Mouse (Mus musculus) yolk sac, embryonic 10.5 days (tissue): ENCODE results near the gene Aspg.

Experiments
- DNase-seq: peaks from one replicate; pipeline ENCODE4 v3.0.0-alpha.2; 2017; ENCODE audit warnings: low spot score

Gene Aspg

DNA sequence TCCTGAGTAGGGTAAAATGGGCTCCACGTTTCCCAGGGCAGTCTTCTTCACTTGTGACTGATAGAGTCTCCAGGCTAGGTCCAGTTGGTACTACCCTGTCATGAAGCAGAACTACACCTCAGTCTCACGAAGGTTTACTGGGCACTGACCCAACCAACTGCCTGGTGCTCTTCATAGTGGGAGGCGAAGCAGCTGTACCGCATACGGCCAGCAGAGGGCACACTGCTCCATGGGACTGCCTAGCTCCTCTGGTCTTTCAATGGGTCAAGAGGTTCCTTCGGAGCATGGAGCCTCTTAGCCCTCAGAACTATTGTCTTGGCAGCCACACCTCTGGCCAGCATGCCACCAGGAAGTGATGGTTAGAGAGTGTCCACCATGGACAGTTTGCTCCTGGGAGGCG is 7.2 kb downstream of the Aspg start:
- DNase-seq: peak; percentile 65

- DNase-seq: no peak
Observed at GRCm38 (mm10) chr12:112117006-112117405, 10.5 kb downstream of the Aspg start.

DNA sequence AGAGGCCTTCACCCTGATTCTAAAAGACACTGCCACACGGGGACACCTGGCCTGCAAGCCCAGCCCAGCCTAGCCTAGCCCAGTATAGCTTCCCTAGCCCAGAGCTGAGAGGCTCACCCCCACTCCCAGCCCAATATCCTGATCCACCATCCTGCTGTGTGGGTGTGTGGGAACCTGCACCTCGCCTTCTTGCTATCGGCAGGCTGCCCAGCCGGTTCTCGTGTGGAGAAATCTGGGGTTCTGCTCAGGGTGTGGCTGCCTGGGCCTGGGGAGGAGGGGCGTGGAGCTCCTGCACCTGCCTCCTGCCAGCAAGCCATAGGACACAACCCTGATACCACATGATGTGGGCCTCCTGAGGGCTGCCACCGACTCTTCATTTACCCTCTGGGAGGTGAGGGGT is 11.2 kb downstream of the Aspg start:
- no peak for DNase-seq

GRCm38 (mm10) chr12:112121188-112121587 is 14.7 kb downstream of the Aspg start:
- no peak for DNase-seq

DNA sequence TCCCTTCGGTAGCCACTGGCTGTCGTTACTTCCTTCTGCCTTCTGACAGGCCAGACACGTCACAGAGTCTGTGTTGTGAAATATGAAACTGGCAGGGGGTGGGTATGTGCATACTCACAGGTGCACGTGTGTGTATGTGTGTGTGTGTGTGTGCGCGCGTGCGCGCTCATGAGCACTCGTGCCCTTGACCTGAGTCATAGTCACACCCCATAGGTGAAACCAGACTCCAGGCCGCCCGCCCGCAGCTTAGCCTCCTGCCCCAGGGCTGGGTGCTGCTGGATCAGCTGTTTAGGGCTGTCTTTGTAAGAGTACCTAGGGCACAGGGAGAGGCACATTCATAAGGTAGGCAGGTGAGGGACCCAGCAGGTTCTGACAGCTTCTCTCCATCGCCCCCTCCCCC is 19.4 kb downstream of the Aspg start:
- DNase-seq: no peak

DNA sequence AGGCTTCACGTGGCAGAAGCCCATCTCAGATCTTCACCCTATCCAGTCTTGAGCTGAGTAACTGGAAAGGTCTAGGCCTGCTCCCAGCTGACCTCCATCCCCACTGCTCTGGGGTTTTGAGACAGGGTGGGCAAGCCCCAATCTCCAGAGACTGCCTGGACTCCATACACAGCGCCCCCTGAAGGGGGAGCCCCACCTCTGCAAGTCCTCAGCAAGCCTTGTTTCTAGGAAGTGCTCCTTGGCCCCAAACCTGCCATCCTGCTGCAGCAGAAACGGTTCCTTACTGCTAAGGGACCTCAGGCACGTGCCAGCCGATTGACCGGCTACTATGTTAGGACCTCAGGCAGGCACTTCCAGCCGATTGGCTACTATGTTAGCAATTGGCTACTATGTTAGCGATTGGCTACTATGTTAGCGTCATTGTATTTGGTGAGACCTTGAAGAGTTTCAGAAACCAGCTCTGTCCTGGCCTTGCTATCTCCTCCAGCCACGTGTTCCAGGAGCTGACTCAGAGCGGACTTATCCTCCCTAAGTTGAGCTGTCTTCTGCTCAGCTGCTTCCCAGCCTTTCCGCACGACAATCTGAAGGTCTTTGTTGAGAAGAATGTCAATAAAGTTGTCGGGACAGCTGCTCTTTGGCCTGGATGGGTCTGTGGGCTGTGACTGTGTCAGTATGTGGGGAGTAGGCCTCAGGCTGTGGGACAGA is 20.6 kb downstream of the Aspg start:
- DNase-seq: no peak

DNA sequence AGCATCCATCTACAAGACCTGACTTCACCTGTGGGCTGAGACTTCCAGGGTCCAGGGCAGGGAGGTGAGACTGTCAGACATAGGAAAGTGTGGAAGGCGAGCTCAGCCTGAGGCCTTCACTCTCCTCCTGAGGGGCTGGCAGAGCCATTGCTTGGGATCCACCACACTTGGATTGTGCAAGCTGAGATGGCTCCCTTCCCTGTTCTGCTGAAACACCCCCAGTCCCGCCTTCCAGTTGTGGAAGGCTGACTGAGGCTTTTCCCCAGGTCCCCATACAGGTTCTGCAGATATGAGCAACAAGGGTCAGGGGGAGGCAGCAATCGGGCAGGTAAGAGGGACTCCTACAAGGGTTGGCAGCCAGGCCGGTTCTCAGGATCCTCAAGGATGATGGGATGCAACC is 22.0 kb downstream of the Aspg start:
- no peak for DNase-seq

DNA sequence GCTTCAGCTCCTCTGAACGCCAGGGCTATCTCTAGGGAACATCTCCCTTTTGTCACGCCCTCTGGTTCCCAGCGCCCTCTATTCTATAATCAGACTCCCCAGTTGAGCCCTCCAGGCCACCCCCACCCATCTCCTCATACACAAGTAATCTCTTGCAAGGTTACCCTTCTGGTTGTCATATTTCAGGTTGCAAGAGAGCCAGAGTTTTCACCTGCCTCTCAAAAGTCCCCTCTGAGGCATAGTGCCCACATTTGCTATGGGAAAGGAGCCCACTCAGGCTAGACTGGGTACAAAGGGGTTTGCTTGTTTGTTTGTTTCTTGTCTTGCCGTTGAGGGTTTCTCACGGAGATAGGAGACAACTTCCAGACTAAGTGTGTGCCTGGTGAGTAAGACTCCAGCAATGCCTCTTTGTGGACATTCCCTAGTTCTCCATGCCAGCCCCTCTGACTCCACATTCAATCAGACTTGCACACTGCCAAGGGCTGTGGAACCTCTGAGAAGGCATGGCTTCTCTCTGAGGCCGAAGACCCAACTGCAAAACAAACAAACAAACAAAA is 22.9 kb downstream of the Aspg start:
- DNase-seq: no peak

- DNase-seq: peak; percentile 36
Observed at GRCm38 (mm10) chr12:112130161-112130860, 23.8 kb downstream of the Aspg start.

GRCm38 (mm10) chr12:112130957-112131356 is 24.5 kb downstream of the Aspg start:
- DNase-seq: no peak

DNA sequence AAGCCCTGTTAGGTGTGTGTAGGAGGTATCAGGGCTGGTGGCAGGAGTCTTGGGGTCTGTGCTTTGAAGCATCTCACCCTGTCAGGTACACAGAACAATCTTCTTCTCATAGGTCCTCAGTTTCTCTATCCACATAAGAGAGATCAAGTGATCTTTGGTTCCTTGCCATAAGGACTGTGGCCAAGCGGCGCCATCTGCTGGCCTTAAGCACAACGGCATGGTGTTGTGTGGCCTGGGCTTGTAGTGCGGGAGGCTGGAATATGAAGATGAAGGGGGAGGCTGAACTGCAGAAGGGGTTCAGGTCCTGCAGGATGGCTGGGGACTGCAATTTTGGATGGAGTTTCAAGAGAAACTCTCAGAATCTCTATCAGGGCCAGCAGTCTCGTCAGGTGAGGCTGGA is 33.8 kb downstream of the Aspg start:
- DNase-seq: no peak

- DNase-seq: no peak
Observed at GRCm38 (mm10) chr12:112140745-112141144, 34.3 kb downstream of the Aspg start.

- DNase-seq: peak; percentile 53
Observed at GRCm38 (mm10) chr12:112141300-112141699, 34.8 kb downstream of the Aspg start.

- no peak for DNase-seq
Observed at GRCm38 (mm10) chr12:112143116-112143832, 36.8 kb downstream of the Aspg start.

DNA sequence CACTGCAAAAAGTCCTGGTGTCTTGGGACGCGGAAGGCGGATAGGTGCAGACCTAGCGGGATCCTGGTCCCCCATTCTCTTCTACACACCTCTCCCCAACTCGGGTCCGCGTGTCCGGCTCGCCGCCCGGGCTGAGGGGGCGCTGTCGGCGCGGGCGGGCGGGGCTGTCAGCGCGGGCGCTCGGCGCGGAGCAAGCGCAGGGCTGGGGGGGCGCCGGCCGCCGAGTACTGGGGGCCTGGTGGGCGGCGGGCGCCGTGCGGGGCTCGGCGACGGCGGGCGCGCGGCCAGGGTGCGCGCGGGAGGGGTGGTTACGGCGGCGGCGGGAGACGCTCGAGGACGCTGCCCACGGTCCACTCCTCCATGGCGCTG is 37.3 kb downstream of the Aspg start:
- DNase-seq: no peak

- no peak for DNase-seq
Observed at GRCm38 (mm10) chr12:112144377-112145115, 38.1 kb downstream of the Aspg start.

DNA sequence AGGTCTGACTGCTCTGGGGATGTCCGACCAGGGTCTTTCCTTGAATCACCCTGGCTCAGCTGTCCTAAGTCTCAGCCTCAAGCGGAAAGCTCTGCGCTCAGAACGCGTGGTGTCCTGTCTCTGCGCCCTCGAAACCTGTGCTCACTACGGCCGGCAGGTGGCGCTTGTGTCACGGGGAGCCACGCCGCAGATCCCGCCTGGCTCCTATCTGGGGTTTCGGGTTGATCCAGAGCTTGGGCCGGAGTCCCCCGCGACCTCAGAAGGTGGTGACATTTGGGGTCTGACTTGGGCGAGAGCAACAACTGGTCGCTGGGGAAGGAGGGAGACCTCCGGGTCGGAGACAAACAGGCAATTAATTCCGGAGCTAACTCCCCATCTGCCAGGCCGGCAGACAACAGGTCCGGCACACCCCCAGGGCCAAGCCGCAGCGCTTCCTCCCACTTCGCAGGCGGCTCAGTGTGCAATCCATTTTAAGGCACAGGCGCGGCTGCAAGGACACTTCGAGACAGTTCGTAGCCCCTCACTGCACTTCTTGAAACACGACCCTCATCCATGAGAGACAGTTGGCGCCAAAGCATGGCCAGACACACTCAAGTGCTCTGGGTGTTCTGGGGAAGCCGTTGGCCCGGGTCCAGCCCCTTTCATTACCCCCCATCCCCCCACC is 38.9 kb downstream of the Aspg start:
- DNase-seq: peak; percentile 77

DNA sequence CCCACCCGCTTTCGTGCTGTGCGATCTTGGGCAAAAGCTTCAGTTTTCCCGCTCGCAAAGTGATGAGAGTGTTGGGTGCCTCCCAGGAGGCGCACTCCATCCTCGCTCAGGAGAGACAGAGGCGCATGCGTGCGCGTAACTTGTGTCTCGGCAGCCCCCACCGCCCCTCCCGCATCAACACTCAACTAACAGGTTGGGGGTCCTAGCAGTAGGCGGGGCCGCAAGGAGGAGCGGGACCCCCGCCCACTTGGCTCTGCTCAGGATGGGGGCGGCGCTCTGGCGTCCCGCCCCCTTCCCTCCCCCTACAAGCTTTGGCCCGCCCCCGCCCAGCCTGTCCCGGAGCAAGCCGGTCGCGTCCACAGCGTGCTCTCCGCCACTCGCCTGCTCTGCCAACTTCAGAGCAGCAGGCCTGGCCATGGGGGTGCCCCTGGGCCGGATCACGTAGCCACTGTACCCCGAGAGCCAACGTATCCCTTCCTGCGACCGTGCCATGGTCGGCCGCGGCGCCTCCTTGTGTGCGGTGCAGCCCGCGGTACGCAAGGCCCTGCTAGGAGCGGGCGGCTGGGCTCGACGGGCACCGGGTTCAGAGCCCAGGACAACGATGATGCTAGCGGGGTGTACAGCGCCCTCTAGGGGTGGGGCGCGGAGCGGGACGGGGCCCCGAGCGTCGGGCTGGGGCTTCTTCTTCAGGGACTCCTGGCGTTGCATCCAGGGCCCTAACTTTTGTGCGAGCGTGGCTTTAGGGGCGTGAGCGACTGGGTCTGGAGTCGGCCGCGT is 39.6 kb downstream of the Aspg start, which contains the start of gene Kif26a:
Gene Kif26a, plus strand, starts transcription at position 334 of the 777 bp plus-strand sequence.
- peak; percentile 88 for DNase-seq

- DNase-seq: no peak
Observed at GRCm38 (mm10) chr12:112147365-112147764, 40.9 kb downstream of the Aspg start.

DNA sequence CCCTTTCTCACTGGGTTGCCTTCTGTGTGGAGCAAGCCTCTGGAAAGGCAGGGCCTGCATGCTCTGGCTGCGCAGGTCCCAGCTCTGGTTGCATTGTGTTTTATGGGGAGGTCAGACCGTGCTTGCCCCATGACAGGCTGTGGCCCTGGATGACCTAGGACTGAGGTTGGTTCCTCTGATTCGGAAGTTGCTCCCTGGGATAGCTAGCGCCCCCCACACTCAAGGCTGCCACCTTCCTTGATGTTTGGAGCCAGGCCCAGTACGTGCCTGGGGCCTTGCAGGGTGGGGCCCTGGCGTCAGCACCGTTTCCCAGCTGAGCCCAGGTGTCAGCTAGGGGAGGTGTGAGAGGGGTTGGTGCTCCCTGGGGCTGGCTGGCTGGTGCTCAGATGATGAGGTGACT is 43.5 kb downstream of the Aspg start:
- no peak for DNase-seq
